Mouse (Mus musculus): ENCODE data around the gene Tnfaip8l2. TPM values are rescaled to one million over a fixed set of nuclear protein-coding genes. Genes with fewer than 3 reads are reported as not detected.

The Tnfaip8l2 gene
- total and polyA plus RNA-seq, 2 experiments from 2014 or later = 2.7 to 5.4 TPM

- Histone ChIP-seq H3K27ac (ENCODE audit: low read depth) (no peak within 1 kb of the TSS), H3K9me3 (replicated peaks; ENCODE audit: control insufficient read depth, low read length) (no peaks in the 10 kb centered on the region), H3K4me1 (ENCODE audit: control insufficient read depth, insufficient read depth) (peaks cover 38% of the 10 kb centered on the region), H3K27me3 (ENCODE audit: control insufficient read depth, insufficient read depth, low read length) (peaks cover 11% of the 10 kb centered on the region; the same call in 1 of the 2 replicates), H3K9ac (replicated peaks; ENCODE audit: low read depth, low read length) (peak within 1 kb of the TSS; percentile 71), H3K36me3 (replicated peaks; ENCODE audit: control insufficient read depth, insufficient read depth, low read length) (no peaks in the 10 kb centered on the region), H3K4me3 (ENCODE audit: low read depth, low read length) (peak within 1 kb of the TSS; percentile 83), H3K4me2 (ENCODE audit: low read depth, low read length) (peak within 1 kb of the TSS; percentile 97)
- under 1% methylated on average over 64 of the region's 66 CpGs for WGBS
- ATAC-seq (ENCODE audit: insufficient read depth, low read depth) (peak; percentile 97), DNase-seq (ENCODE audit: low spot score) (peak; percentile 94)
- TF ChIP-seq EP300 (IDR thresholded peaks at IDR 0.05; ENCODE audit: low read depth) (no peak), CTCF (IDR thresholded peaks at IDR 0.05; ENCODE audit: low read depth) (no peak)
Observed at GRCm38 (mm10) chr3:95159987-95160963, 18.1 kb upstream of the Tnfaip8l2 start, which contains the start of gene Sema6c. Sema6c (plus strand) TSS chr3:95160457.

- H3K4me3 ChIP-seq (ENCODE audit: low read depth, low read length) = peak overlapping the region; percentile 83
- no peak for TF ChIP-seq CTCF (IDR thresholded peaks at IDR 0.05; ENCODE audit: low read depth)
- no peak for TF ChIP-seq EP300 (IDR thresholded peaks at IDR 0.05; ENCODE audit: low read depth)
- no peak for ATAC-seq (ENCODE audit: insufficient read depth, low read depth)
- H3K4me2 ChIP-seq (ENCODE audit: low read depth, low read length) = peak overlapping the region; percentile 97
- H3K9ac ChIP-seq (replicated peaks; ENCODE audit: low read depth, low read length) = peak overlapping the region; percentile 71; the same call in 1 of the 2 replicates
- DNase-seq (ENCODE audit: low spot score) = no peak
- H3K27me3 ChIP-seq (ENCODE audit: control insufficient read depth, insufficient read depth, low read length) = peaks cover 11% of the 10 kb centered on the region; the same call in 1 of the 2 replicates
- no peaks in the 10 kb centered on the region for H3K9me3 ChIP-seq (replicated peaks; ENCODE audit: control insufficient read depth, low read length)
- H3K4me1 ChIP-seq (ENCODE audit: control insufficient read depth, insufficient read depth) = peaks cover 34% of the 10 kb centered on the region
- H3K36me3 ChIP-seq (replicated peaks; ENCODE audit: control insufficient read depth, insufficient read depth, low read length) = no peaks in the 10 kb centered on the region
- H3K27ac ChIP-seq (ENCODE audit: low read depth) = no peak overlapping the region
- 20% methylated on average over 8 of the region's 8 CpGs for WGBS
Observed at GRCm38 (mm10) chr3:95159511-95159986, 17.4 kb upstream of the Tnfaip8l2 start.

DNA sequence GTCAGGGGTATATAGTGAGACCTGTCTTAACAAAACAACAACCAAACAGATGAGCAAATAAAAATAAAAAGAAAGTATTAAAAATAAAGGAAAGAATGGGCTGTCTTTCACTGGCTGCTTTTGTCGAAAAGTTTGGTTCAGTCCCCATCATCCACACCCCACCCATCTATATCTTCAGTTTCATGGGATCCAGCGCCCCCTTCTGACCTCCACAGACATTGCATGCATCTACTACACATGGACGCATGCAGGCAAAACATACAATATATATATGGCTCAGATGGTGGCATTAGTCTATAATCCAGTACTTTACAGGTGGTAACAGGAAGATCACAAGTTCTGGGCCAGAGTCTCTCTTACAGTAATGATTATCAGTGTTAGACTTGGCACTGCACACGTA, 11.7 kb upstream of the Tnfaip8l2 start:
- Histone ChIP-seq H3K36me3 (replicated peaks; ENCODE audit: control insufficient read depth, insufficient read depth, low read length) (no peaks in the 10 kb centered on the region), H3K4me3 (ENCODE audit: low read depth, low read length) (no peak overlapping the region), H3K9ac (replicated peaks; ENCODE audit: low read depth, low read length) (no peak overlapping the region), H3K4me1 (ENCODE audit: control insufficient read depth, insufficient read depth) (no peaks in the 10 kb centered on the region), H3K27me3 (ENCODE audit: control insufficient read depth, insufficient read depth, low read length) (peaks cover 3% of the 10 kb centered on the region; the same call in 1 of the 2 replicates), H3K9me3 (replicated peaks; ENCODE audit: control insufficient read depth, low read length) (no peaks in the 10 kb centered on the region), H3K27ac (ENCODE audit: low read depth) (no peak overlapping the region), H3K4me2 (ENCODE audit: low read depth, low read length) (no peak overlapping the region)
- WGBS = 46% methylated on average over 4 of the region's 4 CpGs
- ATAC-seq (ENCODE audit: insufficient read depth, low read depth) = no peak
- DNase-seq (ENCODE audit: low spot score) = no peak
- TF ChIP-seq CTCF (IDR thresholded peaks at IDR 0.05; ENCODE audit: low read depth) = peak; percentile 42
- TF ChIP-seq EP300 (IDR thresholded peaks at IDR 0.05; ENCODE audit: low read depth) = no peak

DNA sequence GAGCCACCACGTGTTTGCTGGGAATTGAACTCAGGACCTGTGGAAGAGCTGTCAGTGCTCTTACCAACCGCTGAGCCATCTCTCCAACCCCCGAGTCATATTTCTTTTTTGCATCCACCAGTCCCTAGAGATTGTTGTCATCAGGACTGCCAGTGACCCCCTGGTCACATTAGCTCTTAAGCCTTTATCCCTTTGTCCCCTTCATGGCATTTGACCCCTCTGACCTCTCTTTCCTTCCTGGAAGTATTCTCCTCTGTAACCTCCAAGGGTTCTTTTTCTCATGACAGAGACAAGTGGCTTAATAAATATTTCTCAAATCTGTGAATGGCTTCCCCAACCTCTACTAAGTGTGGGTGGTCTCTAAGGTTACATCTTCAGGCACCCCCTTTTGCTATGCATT, 5.8 kb upstream of the Tnfaip8l2 start:
- WGBS = 59% methylated on average over 3 of the region's 3 CpGs
- H3K27me3 ChIP-seq (ENCODE audit: control insufficient read depth, insufficient read depth, low read length) = no peaks in the 10 kb centered on the region
- no peaks in the 10 kb centered on the region for H3K4me1 ChIP-seq (ENCODE audit: control insufficient read depth, insufficient read depth)
- no peak overlapping the region for H3K27ac ChIP-seq (ENCODE audit: low read depth)
- H3K4me3 ChIP-seq (ENCODE audit: low read depth, low read length) = no peak overlapping the region
- ATAC-seq (ENCODE audit: insufficient read depth, low read depth) (no peak), DNase-seq (ENCODE audit: low spot score) (no peak)
- TF ChIP-seq CTCF (IDR thresholded peaks at IDR 0.05; ENCODE audit: low read depth) (no peak), EP300 (IDR thresholded peaks at IDR 0.05; ENCODE audit: low read depth) (no peak)
- no peaks in the 10 kb centered on the region for H3K9me3 ChIP-seq (replicated peaks; ENCODE audit: control insufficient read depth, low read length)
- H3K36me3 ChIP-seq (replicated peaks; ENCODE audit: control insufficient read depth, insufficient read depth, low read length) = no peaks in the 10 kb centered on the region
- H3K4me2 ChIP-seq (ENCODE audit: low read depth, low read length) = no peak overlapping the region
- no peak overlapping the region for H3K9ac ChIP-seq (replicated peaks; ENCODE audit: low read depth, low read length)

DNA sequence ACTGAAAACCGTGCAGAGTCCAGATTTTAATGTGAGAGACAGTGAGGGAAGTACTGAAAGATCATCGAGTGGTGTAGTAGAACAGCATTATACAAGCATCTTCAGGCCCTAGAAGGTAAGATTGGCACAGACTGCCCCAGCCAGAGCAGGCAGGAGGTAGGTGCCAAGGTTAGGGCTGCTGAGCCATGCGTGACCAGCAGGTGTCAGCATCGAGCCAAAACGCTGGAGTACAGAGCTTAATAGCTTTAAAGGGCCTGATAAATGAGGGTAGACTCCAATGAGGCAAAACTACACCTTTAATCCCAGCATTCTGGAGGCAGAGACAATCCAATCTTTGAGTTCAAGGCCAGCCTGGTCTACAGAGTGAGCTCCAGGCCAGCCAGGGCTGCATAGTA, 454 bp upstream of the Tnfaip8l2 start:
- DNase-seq (ENCODE audit: low spot score) (peak; percentile 69), ATAC-seq (ENCODE audit: insufficient read depth, low read depth) (peak; percentile 78)
- TF ChIP-seq CTCF (IDR thresholded peaks at IDR 0.05; ENCODE audit: low read depth) (peak; percentile 92), EP300 (IDR thresholded peaks at IDR 0.05; ENCODE audit: low read depth) (no peak)
- H3K27ac ChIP-seq (ENCODE audit: low read depth) = no peak overlapping the region
- no peak overlapping the region for H3K4me3 ChIP-seq (ENCODE audit: low read depth, low read length)
- no peak overlapping the region for H3K4me2 ChIP-seq (ENCODE audit: low read depth, low read length)
- H3K36me3 ChIP-seq (replicated peaks; ENCODE audit: control insufficient read depth, insufficient read depth, low read length) = no peaks in the 10 kb centered on the region
- H3K4me1 ChIP-seq (ENCODE audit: control insufficient read depth, insufficient read depth) = no peaks in the 10 kb centered on the region
- WGBS = 8% methylated on average over 5 of the region's 5 CpGs
- H3K27me3 ChIP-seq (ENCODE audit: control insufficient read depth, insufficient read depth, low read length) = no peaks in the 10 kb centered on the region
- no peaks in the 10 kb centered on the region for H3K9me3 ChIP-seq (replicated peaks; ENCODE audit: control insufficient read depth, low read length)
- no peak overlapping the region for H3K9ac ChIP-seq (replicated peaks; ENCODE audit: low read depth, low read length)

Data from heart, postnatal 0 days (tissue).